Mouse (Mus musculus) CD4-positive, CD25-positive, alpha-beta regulatory T cell, adult 4 months (primary cell): ENCODE measurements around the gene Hinfp. TPM values are rescaled to one million over a fixed set of nuclear protein-coding genes. Genes with fewer than 3 reads are reported as not detected.
A peak's percentile ranks its signal among the peaks of the same experiment; 100 is the strongest.

Experiments used
- ATAC-seq: one replicate; pipeline ENCODE4 v1.8.0; 2017
- polyA plus RNA-seq, 2 experiments: library from polyadenylated mRNA; unstranded; fragments of 100-300 nt; shearing (Covaris generic); gene quantifications; one replicate each; pipeline ENCODE4 v1.2.1; 2017

Hinfp gene
- polyA plus RNA-seq, 2 experiments from 2014 or later = 20.0 to 23.4 TPM

- no peak for ATAC-seq
Observed at GRCm38 (mm10) chr9:44256213-44256612, 49.3 kb downstream of the Hinfp start.

- no peak for ATAC-seq
Observed at GRCm38 (mm10) chr9:44255136-44255521, 50.3 kb downstream of the Hinfp start.

DNA sequence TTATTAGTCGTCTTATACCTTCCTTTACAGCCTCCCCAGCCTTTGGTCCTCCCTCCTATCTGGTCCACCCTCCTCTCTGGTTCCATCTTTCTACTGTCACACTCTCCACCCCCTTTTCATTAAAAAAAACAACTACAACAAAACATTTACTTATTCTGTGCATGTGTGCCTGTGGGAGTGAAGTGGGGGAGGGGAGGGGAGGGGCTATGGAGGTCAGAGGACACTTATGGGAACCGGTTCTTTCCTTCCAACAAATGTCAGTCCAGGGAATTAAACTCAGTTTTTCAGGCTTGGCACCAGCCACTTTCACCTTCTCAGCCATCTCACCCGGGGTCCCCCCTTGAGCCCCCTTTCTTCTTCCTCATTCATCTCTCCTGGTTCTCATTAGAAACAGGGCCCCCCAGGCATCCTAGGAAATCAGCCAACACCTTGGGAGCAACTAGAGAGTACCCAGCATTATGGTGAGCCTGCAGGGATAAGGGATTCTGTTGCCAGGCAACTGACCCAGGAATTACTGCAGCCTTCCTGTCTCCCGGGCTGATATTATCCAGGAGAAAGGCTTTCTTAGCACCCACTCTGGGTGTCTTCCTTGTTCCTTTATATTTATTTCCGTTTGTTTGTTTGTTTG lies 50.8 kb downstream of the Hinfp start:
- no peak for ATAC-seq

DNA sequence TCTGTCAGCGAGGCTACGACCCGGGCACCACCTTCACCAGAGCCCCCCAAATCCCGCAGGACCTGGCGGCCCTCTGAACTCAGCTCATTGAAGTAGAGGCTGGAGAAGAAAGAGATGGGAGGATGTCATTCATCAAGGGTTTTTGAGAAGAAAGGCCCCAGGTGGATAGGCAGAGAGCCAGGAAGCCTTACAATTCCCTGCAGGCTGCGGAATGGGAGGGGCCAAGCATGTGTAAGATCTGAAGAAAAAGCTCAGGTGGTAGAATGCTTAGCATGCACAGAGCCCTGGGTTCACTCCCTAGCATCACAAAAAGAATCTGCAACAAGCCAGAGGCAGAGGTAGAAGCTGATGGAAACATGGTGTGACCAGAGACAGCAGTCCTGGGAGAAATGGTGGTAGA lies 52.0 kb downstream of the Hinfp start:
- ATAC-seq = no peak

DNA sequence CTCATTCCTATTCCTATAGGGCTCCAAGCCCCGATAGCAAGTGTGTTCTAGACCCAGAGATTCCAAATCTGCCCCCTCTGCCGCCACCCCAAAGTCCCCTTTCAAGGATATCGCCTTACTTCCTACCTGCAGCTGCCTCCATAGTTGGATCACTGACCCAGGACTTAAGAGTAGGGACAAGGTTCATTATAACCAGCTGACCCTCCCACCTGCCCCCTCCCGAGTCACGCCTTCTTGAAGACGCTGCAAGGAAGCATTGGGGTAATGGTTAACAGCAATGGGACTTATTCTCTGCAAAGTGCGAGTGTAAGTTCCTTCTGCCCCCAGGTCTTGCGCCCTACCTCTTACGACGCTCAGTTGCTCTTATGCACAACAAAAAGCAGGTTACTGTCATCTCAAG lies 54.2 kb downstream of the Hinfp start, which contains the start of gene Pdzd3:
Gene Pdzd3, minus strand, starts transcription at position 158 of the 400 bp plus-strand sequence.
- no peak for ATAC-seq

DNA sequence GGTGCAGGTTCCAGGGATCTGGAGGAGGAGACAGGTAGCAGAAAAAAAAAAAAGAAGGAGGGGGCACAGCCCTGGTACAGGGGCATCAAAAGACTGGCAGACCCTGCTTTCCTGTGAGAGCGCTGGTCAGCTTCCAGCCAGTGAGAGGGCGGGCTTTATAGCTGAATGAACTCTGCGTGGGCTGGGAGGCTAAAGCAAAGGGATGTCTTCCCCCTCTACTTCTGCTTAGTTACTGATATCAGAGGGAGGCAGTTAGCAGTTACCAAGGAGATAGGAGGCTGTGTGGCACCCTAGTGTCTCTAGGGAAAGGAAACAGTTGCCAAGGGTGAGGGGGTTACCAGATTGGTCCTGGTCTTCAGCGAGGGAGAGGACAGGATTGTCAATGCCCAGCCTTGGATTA lies 55.0 kb downstream of the Hinfp start:
- ATAC-seq = no peak

DNA sequence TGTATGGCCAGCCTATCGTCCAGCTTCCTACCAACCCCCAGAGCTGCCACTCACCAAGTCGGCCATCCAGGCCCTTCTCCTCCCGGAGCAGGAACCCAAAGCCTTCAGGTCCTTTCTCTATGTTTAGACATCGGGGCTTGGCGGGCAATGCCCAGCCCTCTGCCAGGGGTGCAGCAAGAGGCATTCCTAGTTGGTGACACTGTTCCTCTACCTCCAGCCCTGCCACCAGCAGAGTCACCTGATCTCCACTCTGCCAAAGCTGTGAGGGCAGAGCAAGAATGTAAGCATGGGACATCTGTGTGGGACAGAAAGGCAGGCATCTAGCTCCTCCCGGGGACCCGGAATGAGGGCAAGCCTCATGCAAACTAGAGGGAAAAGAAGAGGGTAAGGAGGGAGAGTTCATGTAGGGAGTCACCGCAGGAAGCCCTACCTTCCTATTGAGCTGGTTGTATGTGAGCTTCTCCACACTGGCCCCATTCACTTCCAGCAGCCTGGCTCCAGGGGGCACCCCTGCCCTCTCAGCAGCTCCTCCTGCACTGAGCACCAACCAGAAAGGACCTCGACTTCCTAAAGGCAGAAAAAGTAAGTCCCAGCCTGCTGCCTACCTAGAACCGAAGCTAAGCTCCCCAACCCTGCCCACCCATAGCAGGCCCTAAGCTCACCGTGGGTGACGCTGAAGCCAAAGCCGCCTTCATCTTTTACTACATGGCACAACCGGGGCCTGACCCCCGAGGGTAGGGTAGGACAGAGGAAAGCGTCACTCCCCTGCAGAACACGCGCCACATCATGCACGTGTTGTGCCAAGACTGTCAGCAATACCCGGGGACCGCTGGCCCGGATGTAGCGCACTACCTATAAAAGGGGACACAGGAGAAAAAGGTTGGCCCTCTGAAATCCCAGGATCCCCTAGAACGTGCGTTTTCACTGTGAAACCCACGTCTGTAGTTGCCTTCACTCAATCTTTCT lies 56.0 kb downstream of the Hinfp start:
- peak; percentile 41 for ATAC-seq

- ATAC-seq = no peak
Observed at GRCm38 (mm10) chr9:44247907-44248306, 57.6 kb downstream of the Hinfp start.

DNA sequence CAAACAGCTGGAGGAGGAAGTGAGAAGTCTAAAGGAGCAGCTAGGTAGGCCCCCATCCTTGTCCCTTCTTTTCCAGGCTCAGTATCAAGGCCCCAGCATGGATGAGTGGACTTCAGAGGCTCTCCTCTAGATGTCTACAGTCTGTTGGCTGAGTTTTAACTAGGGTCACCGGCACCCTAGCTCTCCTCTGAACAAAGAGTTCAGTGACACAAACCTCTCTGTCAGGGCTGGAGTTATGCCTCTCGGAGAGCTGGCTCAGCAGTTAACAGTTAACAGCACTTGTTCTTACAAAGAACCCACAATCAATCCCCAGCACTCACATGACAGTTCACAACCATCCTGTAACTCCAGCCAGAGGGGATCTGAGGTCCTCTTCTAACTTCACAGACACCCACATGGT lies 61.9 kb downstream of the Hinfp start:
- ATAC-seq = no peak

Other genes starting within 250 kb of the Hinfp start
- gene Usp2, start 238.7 kb downstream of the Hinfp start, polyA plus RNA-seq = 1 to 10 TPM; 3.7 to 5.2 TPM
- not detected for gene Mfrp, start 203.9 kb downstream of the Hinfp start, polyA plus RNA-seq
- gene C1qtnf5, start 198.4 kb downstream of the Hinfp start, polyA plus RNA-seq = not detected
- gene Gm49380, start 192.2 kb downstream of the Hinfp start, polyA plus RNA-seq = not detected
- gene Rnf26, start 192.2 kb downstream of the Hinfp start, polyA plus RNA-seq = 1 to 10 TPM; 4.9 to 5.0 TPM
- gene Mcam, start 171.2 kb downstream of the Hinfp start, polyA plus RNA-seq = under 1 TPM in 1 of 2 experiments, not detected in 1; 0.34 TPM
- 10 to 100 TPM; 22.7 to 23.0 TPM for gene Cbl, start 71.6 kb downstream of the Hinfp start, polyA plus RNA-seq
- not detected for gene Ccdc153, start 65.0 kb downstream of the Hinfp start, polyA plus RNA-seq
- not detected for gene Pdzd3, start 54.2 kb downstream of the Hinfp start, polyA plus RNA-seq
- 1 to 10 TPM; 3.7 to 7.3 TPM for gene Nlrx1, start 37.1 kb downstream of the Hinfp start, polyA plus RNA-seq
- not detected for gene Abcg4, start 17.1 kb downstream of the Hinfp start, polyA plus RNA-seq
- gene C2cd2l, start 14.6 kb upstream of the Hinfp start, polyA plus RNA-seq = 1 to 10 TPM; 3.2 to 3.6 TPM
- 10 to 100 TPM; 15.7 to 16.0 TPM for gene Dpagt1, start 20.3 kb upstream of the Hinfp start, polyA plus RNA-seq
- 10 to 100 TPM; 11.3 to 14.7 TPM for gene H2afx, start 29.0 kb upstream of the Hinfp start, polyA plus RNA-seq
- gene Hmbs, start 38.6 kb upstream of the Hinfp start, polyA plus RNA-seq = 10 to 100 TPM; 23.7 to 24.0 TPM
- gene Vps11, start 56.0 kb upstream of the Hinfp start, polyA plus RNA-seq = 10 to 100 TPM; 55.6 to 86.7 TPM
- gene Hyou1, start 73.8 kb upstream of the Hinfp start, polyA plus RNA-seq = 10 to 100 TPM; 13.6 to 18.3 TPM
- gene Slc37a4, start 91.2 kb upstream of the Hinfp start, polyA plus RNA-seq = 10 to 100 TPM; 16.1 to 19.7 TPM
- gene Rps25, start 101.5 kb upstream of the Hinfp start, polyA plus RNA-seq = 1,000 to 10,000 TPM; 2,962 to 3,624 TPM
- 100 to 1,000 TPM; 143 to 153 TPM for gene Trappc4, start 101.9 kb upstream of the Hinfp start, polyA plus RNA-seq
- 10 to 100 TPM; 24.7 to 27.2 TPM for gene Ccdc84, start 112.9 kb upstream of the Hinfp start, polyA plus RNA-seq
- gene Foxr1, start 135.5 kb upstream of the Hinfp start, polyA plus RNA-seq = under 1 TPM in 1 of 2 experiments, not detected in 1; 0.43 TPM
- not detected for gene Upk2, start 149.3 kb upstream of the Hinfp start, polyA plus RNA-seq
- 10 to 100 TPM; 13.3 to 17.6 TPM for gene Bcl9l, start 177.2 kb upstream of the Hinfp start, polyA plus RNA-seq